Mouse (Mus musculus) heart, adult 2 months (tissue): ENCODE data around the gene Emid1.

Source experiments
- CTCF ChIP-seq: fragments of 200-600 bp; IDR thresholded peaks from 2 replicates; pipeline ENCODE4 v1.8.1; 2022; ENCODE audit warnings: antibody characterized with exemption, mild to moderate bottlenecking, moderate library complexity
- EP300 ChIP-seq: fragments of 200-500 bp; IDR thresholded peaks from 2 replicates; pipeline ENCODE4 v1.6.1; 2011; ENCODE audit warnings: low read depth, low read length, control low read depth; ENCODE audit not compliant: insufficient read depth
- POLR2A ChIP-seq: fragments of 200-500 bp; IDR thresholded peaks from 2 replicates; pipeline ENCODE4 v1.6.1; 2011; ENCODE audit warnings: mild to moderate bottlenecking, low read depth, low read length, control low read depth; ENCODE audit not compliant: insufficient read depth

DNA sequence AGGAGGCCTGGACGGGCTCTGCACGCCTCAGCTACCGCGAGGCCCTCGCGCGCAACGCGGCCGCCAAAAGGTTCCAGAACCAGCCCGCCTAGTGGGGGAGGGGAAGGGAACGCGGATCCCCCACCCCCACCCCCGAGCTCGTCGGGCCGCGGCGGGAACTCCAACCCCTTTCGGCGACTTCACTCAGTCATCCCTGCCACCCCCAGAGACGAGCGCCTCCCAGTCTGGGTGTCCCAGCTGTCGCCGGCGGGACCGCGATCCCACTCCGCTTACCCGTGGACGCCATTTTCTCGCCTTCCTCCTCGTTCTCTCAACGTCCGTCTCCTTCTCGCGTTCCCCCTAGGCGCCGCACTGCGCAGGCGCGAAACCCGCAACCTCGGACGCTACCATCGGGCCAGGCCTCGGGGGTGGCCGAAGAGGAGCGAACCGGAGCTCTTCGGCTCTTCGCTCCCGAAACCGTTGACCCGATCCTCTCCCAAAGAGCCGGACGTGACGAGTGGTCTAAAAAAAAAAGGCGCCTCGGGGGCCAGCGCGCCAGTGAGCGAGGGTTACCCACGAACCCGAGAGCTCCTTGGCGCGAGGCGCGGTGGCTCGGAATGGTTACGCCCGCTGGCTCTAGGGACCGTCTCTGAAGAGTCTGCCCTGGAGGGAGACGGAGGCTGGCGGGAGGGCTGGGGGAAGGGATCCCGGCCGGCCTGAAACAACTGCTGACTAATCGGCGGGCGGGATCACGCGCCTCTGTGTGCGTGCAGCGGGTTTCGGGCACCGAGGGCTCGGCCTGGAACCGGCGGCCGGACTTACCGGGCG, 53.1 kb downstream of the Emid1 start, which contains the start of the genes Rhbdd3 and Ewsr1:
- TF ChIP-seq CTCF (no peak), EP300 (0 out of 2 replicates have a peak, but pooled peaks have one; percentile 38), POLR2A (peak; percentile 93)
